Mouse (Mus musculus): ENCODE results near the gene Hmox2. TPM values are rescaled to one million over a fixed set of nuclear protein-coding genes. Genes with fewer than 3 reads are reported as not detected.

Gene Hmox2
- polyA plus RNA-seq, 1 experiment from 2014 or later, result 74.3 TPM

Other genes starting within 250 kb of the Hmox2 start
- gene Srl, start 184.5 kb upstream of the Hmox2 start, polyA plus RNA-seq (2014; fragmentation: Nextera tagmentation; extraction: Ambion mirVana), result 23.3 and 23.7 TPM in 2 replicates
- 27.7 and 28.6 TPM in 2 replicates for gene Tfap4, start 166.5 kb upstream of the Hmox2 start, polyA plus RNA-seq (2014; fragmentation: Nextera tagmentation; extraction: Ambion mirVana)
- gene Glis2, start 131.6 kb upstream of the Hmox2 start, polyA plus RNA-seq (2014; fragmentation: Nextera tagmentation; extraction: Ambion mirVana), result 31.3 and 34.5 TPM in 2 replicates
- gene Pam16, start 101.4 kb upstream of the Hmox2 start, polyA plus RNA-seq (2014; fragmentation: Nextera tagmentation; extraction: Ambion mirVana), result 87.4 and 91.4 TPM in 2 replicates
- 7.6 and 7.7 TPM in 2 replicates for gene Vasn, start 86.4 kb upstream of the Hmox2 start, polyA plus RNA-seq (2014; fragmentation: Nextera tagmentation; extraction: Ambion mirVana)
- 57.7 and 60.7 TPM in 2 replicates for gene Dnaja3, start 86.4 kb upstream of the Hmox2 start, polyA plus RNA-seq (2014; fragmentation: Nextera tagmentation; extraction: Ambion mirVana)
- 20.5 and 23.3 TPM in 2 replicates for gene Coro7, start 46.6 kb upstream of the Hmox2 start, polyA plus RNA-seq (2014; fragmentation: Nextera tagmentation; extraction: Ambion mirVana)
- gene Nmral1, start 7.0 kb upstream of the Hmox2 start, polyA plus RNA-seq (2014; fragmentation: Nextera tagmentation; extraction: Ambion mirVana), result 212 and 220 TPM in 2 replicates
- gene Cdip1, start 63.9 kb downstream of the Hmox2 start, polyA plus RNA-seq (2014; fragmentation: Nextera tagmentation; extraction: Ambion mirVana), result 107 and 109 TPM in 2 replicates
- gene 4930562C15Rik, start 109.1 kb downstream of the Hmox2 start, polyA plus RNA-seq (2014; fragmentation: Nextera tagmentation; extraction: Ambion mirVana), result 0.36 TPM in 1 of 2 replicates, not detected in the other
- 23.9 TPM in 2 replicates for gene Ubald1, start 154.0 kb downstream of the Hmox2 start, polyA plus RNA-seq (2014; fragmentation: Nextera tagmentation; extraction: Ambion mirVana)
- gene Mgrn1, start 159.9 kb downstream of the Hmox2 start, polyA plus RNA-seq (2014; fragmentation: Nextera tagmentation; extraction: Ambion mirVana), result 69.9 and 77.2 TPM in 2 replicates
- gene Nudt16l1, start 212.4 kb downstream of the Hmox2 start, polyA plus RNA-seq (2014; fragmentation: Nextera tagmentation; extraction: Ambion mirVana), result 120 and 137 TPM in 2 replicates
- 50.4 and 52.4 TPM in 2 replicates for gene Anks3, start 237.8 kb downstream of the Hmox2 start, polyA plus RNA-seq (2014; fragmentation: Nextera tagmentation; extraction: Ambion mirVana)